Mouse (Mus musculus): ENCODE data around the gene H2-Eb1. TPM values are rescaled to one million over a fixed set of nuclear protein-coding genes. Genes with fewer than 3 reads are reported as not detected.

The H2-Eb1 gene
- total and polyA plus RNA-seq, 2 experiments: 18.5 to 39.5 TPM

- Histone ChIP-seq H3K4me1 (ENCODE audit: control insufficient read depth, insufficient read depth, low read length) (no peaks in the 10 kb centered on the region), H3K4me3 (ENCODE audit: insufficient read depth, low read depth, low read length) (no peak within 1 kb of the TSS), H3K79me2 (ENCODE audit: control insufficient read depth, insufficient read depth, low read length) (no peaks in the 10 kb centered on the region), H3K27ac (replicated peaks; ENCODE audit: insufficient read depth, low read depth, low read length) (no peak within 1 kb of the TSS), H3K36me3 (ENCODE audit: control insufficient read depth, insufficient read depth, low read length) (no peaks in the 10 kb centered on the region), H3K9ac (ENCODE audit: low read depth, low read length) (no peak within 1 kb of the TSS), H3K27me3 (ENCODE audit: control insufficient read depth, insufficient read depth, low read length) (no peaks in the 10 kb centered on the region)
- 55% methylated on average over 4 of the region's 4 CpGs for WGBS
- no peak for DNase-seq (ENCODE audit: extremely low read depth, low read depth, low spot score)
- TF ChIP-seq CTCF (IDR thresholded peaks at IDR 0.05; ENCODE audit: low read depth, low read length) (no peak), POLR2A (IDR thresholded peaks at IDR 0.05; ENCODE audit: extremely low read depth, insufficient read depth, low read length) (no peak)
Measured at GRCm38 (mm10) chr17:34325436-34325835, 19.8 kb downstream of the H2-Eb1 start, which contains the start of gene H2-Eb2. TSS of gene H2-Eb2 (plus strand) at chr17:34325665.

GRCm38 (mm10) chr17:34326373-34326772, 20.7 kb downstream of the H2-Eb1 start:
- Histone ChIP-seq H3K79me2 (ENCODE audit: control insufficient read depth, insufficient read depth, low read length) (no peaks in the 10 kb centered on the region), H3K4me3 (ENCODE audit: insufficient read depth, low read depth, low read length) (no peak overlapping the region), H3K4me1 (ENCODE audit: control insufficient read depth, insufficient read depth, low read length) (no peaks in the 10 kb centered on the region), H3K27ac (replicated peaks; ENCODE audit: insufficient read depth, low read depth, low read length) (no peak overlapping the region), H3K36me3 (ENCODE audit: control insufficient read depth, insufficient read depth, low read length) (no peaks in the 10 kb centered on the region), H3K27me3 (ENCODE audit: control insufficient read depth, insufficient read depth, low read length) (no peaks in the 10 kb centered on the region), H3K9ac (ENCODE audit: low read depth, low read length) (no peak overlapping the region)
- TF ChIP-seq POLR2A (IDR thresholded peaks at IDR 0.05; ENCODE audit: extremely low read depth, insufficient read depth, low read length): no peak
- no peak for TF ChIP-seq CTCF (IDR thresholded peaks at IDR 0.05; ENCODE audit: low read depth, low read length)
- no peak for DNase-seq (ENCODE audit: extremely low read depth, low read depth, low spot score)
- 78% methylated on average over 3 of the region's 3 CpGs for WGBS

- no peaks in the 10 kb centered on the region for H3K4me1 ChIP-seq (ENCODE audit: control insufficient read depth, insufficient read depth, low read length)
- WGBS: 69% methylated on average over 2 of the region's 2 CpGs
- H3K27ac ChIP-seq (replicated peaks; ENCODE audit: insufficient read depth, low read depth, low read length): no peak overlapping the region
- H3K79me2 ChIP-seq (ENCODE audit: control insufficient read depth, insufficient read depth, low read length): no peaks in the 10 kb centered on the region
- no peaks in the 10 kb centered on the region; the same call in 1 of the 2 replicates for H3K27me3 ChIP-seq (ENCODE audit: control insufficient read depth, insufficient read depth, low read length)
- no peak overlapping the region for H3K9ac ChIP-seq (ENCODE audit: low read depth, low read length)
- no peak overlapping the region for H3K4me3 ChIP-seq (ENCODE audit: insufficient read depth, low read depth, low read length)
- TF ChIP-seq POLR2A (IDR thresholded peaks at IDR 0.05; ENCODE audit: extremely low read depth, insufficient read depth, low read length) (no peak), CTCF (IDR thresholded peaks at IDR 0.05; ENCODE audit: low read depth, low read length) (no peak)
- no peaks in the 10 kb centered on the region for H3K36me3 ChIP-seq (ENCODE audit: control insufficient read depth, insufficient read depth, low read length)
- DNase-seq (ENCODE audit: extremely low read depth, low read depth, low spot score): no peak
Measured at GRCm38 (mm10) chr17:34329807-34330206, 24.1 kb downstream of the H2-Eb1 start.

GRCm38 (mm10) chr17:34331200-34331599, 25.5 kb downstream of the H2-Eb1 start:
- WGBS: 97% methylated on average over 1 of the region's 1 CpGs
- Histone ChIP-seq H3K9ac (ENCODE audit: low read depth, low read length) (no peak overlapping the region), H3K4me1 (ENCODE audit: control insufficient read depth, insufficient read depth, low read length) (no peaks in the 10 kb centered on the region), H3K27me3 (ENCODE audit: control insufficient read depth, insufficient read depth, low read length) (no peaks in the 10 kb centered on the region; the same call in 1 of the 2 replicates), H3K36me3 (ENCODE audit: control insufficient read depth, insufficient read depth, low read length) (no peaks in the 10 kb centered on the region), H3K79me2 (ENCODE audit: control insufficient read depth, insufficient read depth, low read length) (no peaks in the 10 kb centered on the region), H3K4me3 (ENCODE audit: insufficient read depth, low read depth, low read length) (no peak overlapping the region), H3K27ac (replicated peaks; ENCODE audit: insufficient read depth, low read depth, low read length) (no peak overlapping the region)
- DNase-seq (ENCODE audit: extremely low read depth, low read depth, low spot score): no peak
- no peak for TF ChIP-seq POLR2A (IDR thresholded peaks at IDR 0.05; ENCODE audit: extremely low read depth, insufficient read depth, low read length)
- no peak for TF ChIP-seq CTCF (IDR thresholded peaks at IDR 0.05; ENCODE audit: low read depth, low read length)

- TF ChIP-seq POLR2A (IDR thresholded peaks at IDR 0.05; ENCODE audit: extremely low read depth, insufficient read depth, low read length) (no peak), CTCF (IDR thresholded peaks at IDR 0.05; ENCODE audit: low read depth, low read length) (no peak)
- H3K4me1 ChIP-seq (ENCODE audit: control insufficient read depth, insufficient read depth, low read length): no peaks in the 10 kb centered on the region
- H3K36me3 ChIP-seq (ENCODE audit: control insufficient read depth, insufficient read depth, low read length): no peaks in the 10 kb centered on the region
- H3K27ac ChIP-seq (replicated peaks; ENCODE audit: insufficient read depth, low read depth, low read length): no peak overlapping the region
- H3K79me2 ChIP-seq (ENCODE audit: control insufficient read depth, insufficient read depth, low read length): no peaks in the 10 kb centered on the region
- no peak overlapping the region for H3K9ac ChIP-seq (ENCODE audit: low read depth, low read length)
- WGBS: 63% methylated on average over 3 of the region's 3 CpGs
- H3K4me3 ChIP-seq (ENCODE audit: insufficient read depth, low read depth, low read length): no peak overlapping the region
- H3K27me3 ChIP-seq (ENCODE audit: control insufficient read depth, insufficient read depth, low read length): no peaks in the 10 kb centered on the region
- peak; percentile 15 for DNase-seq (ENCODE audit: extremely low read depth, low read depth, low spot score)
Measured at GRCm38 (mm10) chr17:34340619-34341402, 35.1 kb downstream of the H2-Eb1 start.

- H3K4me1 ChIP-seq (ENCODE audit: control insufficient read depth, insufficient read depth, low read length): no peaks in the 10 kb centered on the region
- H3K9ac ChIP-seq (ENCODE audit: low read depth, low read length): no peak overlapping the region
- H3K27me3 ChIP-seq (ENCODE audit: control insufficient read depth, insufficient read depth, low read length): no peaks in the 10 kb centered on the region
- no peaks in the 10 kb centered on the region for H3K36me3 ChIP-seq (ENCODE audit: control insufficient read depth, insufficient read depth, low read length)
- H3K27ac ChIP-seq (replicated peaks; ENCODE audit: insufficient read depth, low read depth, low read length): no peak overlapping the region
- TF ChIP-seq POLR2A (IDR thresholded peaks at IDR 0.05; ENCODE audit: extremely low read depth, insufficient read depth, low read length): no peak
- TF ChIP-seq CTCF (IDR thresholded peaks at IDR 0.05; ENCODE audit: low read depth, low read length): no peak
- no peaks in the 10 kb centered on the region for H3K79me2 ChIP-seq (ENCODE audit: control insufficient read depth, insufficient read depth, low read length)
- H3K4me3 ChIP-seq (ENCODE audit: insufficient read depth, low read depth, low read length): no peak overlapping the region
- no peak for DNase-seq (ENCODE audit: extremely low read depth, low read depth, low spot score)
- 83% methylated on average over 4 of the region's 4 CpGs for WGBS
Measured at GRCm38 (mm10) chr17:34344882-34345281, 39.2 kb downstream of the H2-Eb1 start.

All from liver, adult 2 months (tissue).